In the genomic region with DNA sequence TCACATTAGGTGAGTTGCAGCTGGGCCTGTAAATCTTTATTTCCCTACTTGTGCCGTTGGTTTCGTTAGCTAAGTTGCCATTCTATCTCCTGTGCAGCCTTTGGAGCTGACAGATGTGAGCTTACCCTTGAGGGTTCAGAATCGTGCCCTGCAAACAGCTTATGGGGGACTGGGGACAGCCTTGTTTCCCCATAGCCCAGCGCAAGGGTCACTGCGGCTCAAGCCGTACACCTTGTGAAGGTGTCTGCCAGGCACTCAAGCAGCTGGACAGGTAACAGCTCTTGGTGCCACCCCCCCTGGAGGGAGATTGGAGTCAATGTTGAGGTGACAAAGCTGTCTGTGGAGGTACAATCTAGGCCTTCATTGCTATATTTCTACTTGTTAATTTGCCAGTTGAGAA, we compare ENCODE assay signal across 7 mouse cellular contexts. TPM values are rescaled to one million over a fixed set of nuclear protein-coding genes. Genes with fewer than 3 reads are reported as not detected.
DNase-seq lines count a peak whose midpoint lies in the region; ATAC-seq lines count a peak whose summit lies in the region.

No protein-coding gene starts in this region.

- no peak overlapping the region for H3K27ac ChIP-seq in forebrain, embryonic 15.5 days (replicated peaks)
- peak overlapping the region; percentile 89 for H3K27ac ChIP-seq in liver, embryonic 13.5 days

- peak overlapping the region; percentile 79 for H3K4me2 ChIP-seq in forebrain, embryonic 15.5 days (replicated peaks)
- peak overlapping the region; percentile 82 for H3K4me2 ChIP-seq in liver, embryonic 13.5 days

- H3K36me3 ChIP-seq in megakaryocyte, embryonic 14.5 days (replicated peaks; ENCODE audit: low read length), result peaks cover 33% of the 10 kb centered on the region
- H3K36me3 ChIP-seq in forebrain, embryonic 15.5 days, result peaks cover 26% of the 10 kb centered on the region
- H3K36me3 ChIP-seq in liver, embryonic 13.5 days, result peaks cover 38% of the 10 kb centered on the region

- H3K4me1 ChIP-seq in megakaryocyte, embryonic 14.5 days, result peaks cover 27% of the 10 kb centered on the region
- H3K4me1 ChIP-seq in forebrain, embryonic 15.5 days, result peaks cover 29% of the 10 kb centered on the region
- H3K4me1 ChIP-seq in liver, embryonic 13.5 days (replicated peaks), result peaks cover 26% of the 10 kb centered on the region

- ATAC-seq in megakaryocyte, adult 5-6 weeks (ENCODE audit: poor library complexity, severe bottlenecking), result no peak
- ATAC-seq in forebrain, embryonic 15.5 days (replicated peaks), result no peak
- no peak for ATAC-seq in liver, embryonic 13.5 days (ENCODE audit: low read depth)

- H3K9ac ChIP-seq in forebrain, embryonic 15.5 days (replicated peaks), result peak overlapping the region; percentile 73
- peak overlapping the region; percentile 89 for H3K9ac ChIP-seq in liver, embryonic 13.5 days

- WGBS in forebrain, embryonic 15.5 days, result 33% methylated on average over 6 of the region's 6 CpGs
- WGBS in liver, embryonic 13.5 days (ENCODE audit: insufficient replicate concordance), result 12% methylated on average over 6 of the region's 6 CpGs

- H3K27me3 ChIP-seq in megakaryocyte, embryonic 14.5 days (replicated peaks), result no peaks in the 10 kb centered on the region
- H3K27me3 ChIP-seq in forebrain, embryonic 15.5 days, result no peaks in the 10 kb centered on the region
- no peaks in the 10 kb centered on the region for H3K27me3 ChIP-seq in liver, embryonic 13.5 days

- H3K4me3 ChIP-seq in megakaryocyte, embryonic 14.5 days (replicated peaks), result peak overlapping the region; percentile 85
- H3K4me3 ChIP-seq in forebrain, embryonic 15.5 days, result peak overlapping the region; percentile 85
- peak overlapping the region; percentile 84 for H3K4me3 ChIP-seq in liver, embryonic 13.5 days (replicated peaks)

- no peaks in the 10 kb centered on the region for H3K9me3 ChIP-seq in megakaryocyte, embryonic 14.5 days
- no peaks in the 10 kb centered on the region for H3K9me3 ChIP-seq in forebrain, embryonic 15.5 days
- no peaks in the 10 kb centered on the region for H3K9me3 ChIP-seq in liver, embryonic 13.5 days (replicated peaks)

- no peak for DNase-seq in liver, embryonic 13.5 days
- no peak for DNase-seq in urinary bladder, adult 18-20 months (ENCODE audit: low spot score in 2 of 2)
- DNase-seq in thymus, adult 18-20 months, result no peak
- DNase-seq in Muller cell, postnatal 12 days (ENCODE audit: inconsistent ontology term), result no peak

RNA-seq across cellular contexts. Expression of gene Rps9, which starts 2.1 kb away (rescaled TPM):
- polyA plus RNA-seq in megakaryocyte, embryonic 14.5 days (2012; ENCODE audit: insufficient read depth, low replicate concordance), result 123 and 1,094 TPM in 2 replicates
- total RNA-seq in megakaryocyte, adult 5-6 weeks (2015), result 1,476 and 1,615 TPM in 2 replicates
- total RNA-seq in megakaryocyte, adult 5-6 weeks (2017), result 1,141 and 1,307 TPM in 2 replicates
- 995 and 1,054 TPM in 2 replicates for polyA plus RNA-seq in forebrain, embryonic 15.5 days (2015; fragmentation: Nextera tagmentation; extraction: Ambion mirVana)
- 1,306 and 1,329 TPM in 2 replicates for polyA plus RNA-seq in liver, embryonic 13.5 days (2015; fragmentation: Nextera tagmentation; extraction: Ambion mirVana)

RNA-seq across cellular contexts. Expression of gene Mboat7, which starts 12.6 kb away (rescaled TPM):
- polyA plus RNA-seq in megakaryocyte, embryonic 14.5 days (2012; ENCODE audit: insufficient read depth, low replicate concordance), result 210 and 251 TPM in 2 replicates
- 96.2 and 102 TPM in 2 replicates for total RNA-seq in megakaryocyte, adult 5-6 weeks (2015)
- total RNA-seq in megakaryocyte, adult 5-6 weeks (2017), result 47.2 and 55.7 TPM in 2 replicates
- 54.8 and 66.7 TPM in 2 replicates for polyA plus RNA-seq in forebrain, embryonic 15.5 days (2015; fragmentation: Nextera tagmentation; extraction: Ambion mirVana)
- 19.8 and 20.0 TPM in 2 replicates for polyA plus RNA-seq in liver, embryonic 13.5 days (2015; fragmentation: Nextera tagmentation; extraction: Ambion mirVana)

RNA-seq across cellular contexts. Expression of gene Tsen34, which starts 13.2 kb away (rescaled TPM):
- polyA plus RNA-seq in megakaryocyte, embryonic 14.5 days (2012; ENCODE audit: insufficient read depth, low replicate concordance), result 60.0 and 93.4 TPM in 2 replicates
- 30.0 and 34.0 TPM in 2 replicates for total RNA-seq in megakaryocyte, adult 5-6 weeks (2015)
- 25.3 and 28.3 TPM in 2 replicates for total RNA-seq in megakaryocyte, adult 5-6 weeks (2017)
- polyA plus RNA-seq in forebrain, embryonic 15.5 days (2015; fragmentation: Nextera tagmentation; extraction: Ambion mirVana), result 247 and 254 TPM in 2 replicates
- 41.7 and 43.6 TPM in 2 replicates for polyA plus RNA-seq in liver, embryonic 13.5 days (2015; fragmentation: Nextera tagmentation; extraction: Ambion mirVana)

RNA-seq across cellular contexts. Expression of gene Pirb, which starts 14.3 kb away (rescaled TPM):
- polyA plus RNA-seq in megakaryocyte, embryonic 14.5 days (2012; ENCODE audit: insufficient read depth, low replicate concordance), result 14.2 TPM in 1 of 2 replicates, not detected in the other
- total RNA-seq in megakaryocyte, adult 5-6 weeks (2015), result 366 and 379 TPM in 2 replicates
- 233 and 235 TPM in 2 replicates for total RNA-seq in megakaryocyte, adult 5-6 weeks (2017)
- polyA plus RNA-seq in forebrain, embryonic 15.5 days (2015; fragmentation: Nextera tagmentation; extraction: Ambion mirVana), result 0.27 and 0.33 TPM in 2 replicates
- 0.84 and 1.3 TPM in 2 replicates for polyA plus RNA-seq in liver, embryonic 13.5 days (2015; fragmentation: Nextera tagmentation; extraction: Ambion mirVana)

RNA-seq across cellular contexts. Expression of gene Tmc4, which starts 28.6 kb away (rescaled TPM):
- polyA plus RNA-seq in megakaryocyte, embryonic 14.5 days (2012; ENCODE audit: insufficient read depth, low replicate concordance), result 3.3 and 9.3 TPM in 2 replicates
- total RNA-seq in megakaryocyte, adult 5-6 weeks (2015), result 9.0 and 9.9 TPM in 2 replicates
- total RNA-seq in megakaryocyte, adult 5-6 weeks (2017), result 9.8 and 11.8 TPM in 2 replicates
- polyA plus RNA-seq in forebrain, embryonic 15.5 days (2015; fragmentation: Nextera tagmentation; extraction: Ambion mirVana), result 2.6 and 3.1 TPM in 2 replicates
- polyA plus RNA-seq in liver, embryonic 13.5 days (2015; fragmentation: Nextera tagmentation; extraction: Ambion mirVana), result 7.3 and 7.8 TPM in 2 replicates
